ENCODE assay signal across 1 mouse cellular context in genomic region chr11:79860611-79861067, GRCm38 (mm10).
TF ChIP-seq lines count a peak whose summit lies in the region.

No protein-coding gene starts in this region.

TF ChIP-seq in CH12.LX, 34 proteins besides CTCF, POLR2A, EP300 and RAD21 (continued from another document):
- no peak for TF ChIP-seq MAFK (IDR thresholded peaks at IDR 0.05; ENCODE audit: insufficient replicate concordance, low read length)
- no peak for TF ChIP-seq NRF1 (IDR thresholded peaks at IDR 0.05; ENCODE audit: low read depth, low read length)
- TF ChIP-seq KAT2A (IDR thresholded peaks at IDR 0.05; ENCODE audit: insufficient replicate concordance, low read length) = no peak
- no peak for TF ChIP-seq JUND (conservative IDR thresholded peaks at IDR 0.05; ENCODE audit: low read depth, low read length)
- no peak for TF ChIP-seq POLR2AphosphoS2 (IDR thresholded peaks at IDR 0.05; ENCODE audit: low read depth, low read length)
- no peak for TF ChIP-seq ZKSCAN1 (IDR thresholded peaks at IDR 0.05; ENCODE audit: borderline replicate concordance, low read depth, low read length)
- TF ChIP-seq ZMIZ1 (IDR thresholded peaks at IDR 0.05; ENCODE audit: low read depth, low read length) = no peak
- no peak for TF ChIP-seq UBTF (IDR thresholded peaks at IDR 0.05; ENCODE audit: low read depth, low read length)
- TF ChIP-seq CHD1 (IDR thresholded peaks at IDR 0.05; ENCODE audit: low read depth, low read length) = no peak
- no peak for TF ChIP-seq SIN3A (IDR thresholded peaks at IDR 0.05; ENCODE audit: low read length)
- peak; percentile 59 for TF ChIP-seq BHLHE40 (IDR thresholded peaks at IDR 0.05; ENCODE audit: low read depth, low read length)
- TF ChIP-seq MXI1 (IDR thresholded peaks at IDR 0.05; ENCODE audit: low read depth, low read length) = peak; percentile 46; the same call in 1 of the 2 replicates
- peak; percentile 57; the same call in 1 of the 2 replicates for TF ChIP-seq TBP (conservative IDR thresholded peaks at IDR 0.05; ENCODE audit: low read depth, low read length)
- TF ChIP-seq USF2 (conservative IDR thresholded peaks at IDR 0.05; ENCODE audit: low read depth, low read length) = no peak
- TF ChIP-seq ETS1 (conservative IDR thresholded peaks at IDR 0.05; ENCODE audit: low read depth, low read length) = no peak
- no peak for TF ChIP-seq E2F4 (IDR thresholded peaks at IDR 0.05; ENCODE audit: insufficient replicate concordance, low read depth, low read length)
